Mouse (Mus musculus) midbrain, embryonic 11.5 days (tissue): ENCODE measurements at regions not wholly inside any gene's neighbourhood (a gene's known extent, or its start where the extent isn't known, plus 50 kb on each side); places are given as distances from the start of the nearest gene placed in this dataset.

Source experiments
- ATAC-seq: fragments of 200-750 bp; cut with Nextera tagmentation; 2 replicates; pipeline ENCODE4 v1.8.0; 2017; ENCODE audit warnings: moderate TSS enrichment, moderate library complexity; ENCODE audit not compliant: low FRiP score
- DNase-seq: peaks from one replicate; pipeline ENCODE4 v3.0.0; 2015; ENCODE audit warnings: low spot score; ENCODE audit errors: missing footprints
- H3K27ac ChIP-seq: fragments of 300-500 bp; sonication (generic); 2 replicates; pipeline ENCODE4 v1.5.1; 2014; ENCODE audit warnings: low read depth, low read length
- H3K27me3 ChIP-seq: fragments of 300-500 bp; sonication (generic); 2 replicates; pipeline ENCODE4 v1.6.1; 2014; ENCODE audit warnings: mild to moderate bottlenecking, low read length, moderate library complexity, mixed read lengths; ENCODE audit not compliant: control insufficient read depth, insufficient read depth
- H3K36me3 ChIP-seq: fragments of 300-500 bp; sonication (generic); 2 replicates; pipeline ENCODE4 v1.6.1; 2014; ENCODE audit warnings: mild to moderate bottlenecking, low read length, moderate library complexity, mixed read lengths; ENCODE audit not compliant: control insufficient read depth, insufficient read depth
- H3K4me1 ChIP-seq: fragments of 300-500 bp; sonication (generic); 2 replicates; pipeline ENCODE4 v1.6.1; 2014; ENCODE audit warnings: low read length; ENCODE audit not compliant: control insufficient read depth, insufficient read depth
- H3K4me2 ChIP-seq: fragments of 300-500 bp; sonication (generic); 2 replicates; pipeline ENCODE4 v1.6.1; 2014; ENCODE audit warnings: mild to moderate bottlenecking, moderate library complexity
- H3K4me3 ChIP-seq: fragments of 300-500 bp; sonication (generic); 2 replicates; pipeline ENCODE4 v1.5.1; 2014; ENCODE audit warnings: low read depth, low read length
- H3K9ac ChIP-seq: fragments of 300-500 bp; sonication (generic); 2 replicates; pipeline ENCODE4 v1.6.1; 2014; ENCODE audit warnings: low read length
- H3K9me3 ChIP-seq: fragments of 300-500 bp; sonication (generic); 2 replicates; pipeline ENCODE4 v1.6.1; 2016; ENCODE audit warnings: low read length; ENCODE audit not compliant: control insufficient read depth
- WGBS: fragments of 180-500 bp; shearing (Covaris S2); extraction: QIAGEN DNeasy Blood & Tissue Kit; methylation state at CpG from one replicate; pipeline ENCODE4 v1.1.7; 2014; 5-methylcytosine and 5-hydroxymethylcytosine counted together

- no peaks in the 10 kb centered on the region for H3K27me3 ChIP-seq
- H3K9me3 ChIP-seq: no peaks in the 10 kb centered on the region
- no peaks in the 10 kb centered on the region for H3K4me1 ChIP-seq
- H3K36me3 ChIP-seq: no peaks in the 10 kb centered on the region
- no peak for ATAC-seq
- no peak overlapping the region for H3K27ac ChIP-seq
- no peak for DNase-seq
- no peak overlapping the region for H3K4me2 ChIP-seq
- WGBS: 90% methylated on average over 3 of the region's 3 CpGs
- H3K9ac ChIP-seq: no peak overlapping the region
- no peak overlapping the region for H3K4me3 ChIP-seq
These were observed 80.0 kb downstream of the Tex36 start for GRCm38 (mm10) chr7:133521936-133522335.

- ATAC-seq (no peak), DNase-seq (peak; percentile 60)
- no peak overlapping the region for H3K27ac ChIP-seq
- WGBS: 85% methylated on average over 3 of the region's 3 CpGs
- no peak overlapping the region for H3K9ac ChIP-seq
- no peak overlapping the region for H3K4me2 ChIP-seq
- H3K4me1 ChIP-seq: no peaks in the 10 kb centered on the region
- no peak overlapping the region for H3K4me3 ChIP-seq
- H3K9me3 ChIP-seq: no peaks in the 10 kb centered on the region
- no peaks in the 10 kb centered on the region for H3K36me3 ChIP-seq
- H3K27me3 ChIP-seq: no peaks in the 10 kb centered on the region
These were observed 83.0 kb downstream of the Tex36 start for GRCm38 (mm10) chr7:133518926-133519325.

GRCm38 (mm10) chr7:133517576-133517975, 84.4 kb downstream of the Tex36 start:
- no peak overlapping the region for H3K4me3 ChIP-seq
- no peak overlapping the region for H3K27ac ChIP-seq
- no peaks in the 10 kb centered on the region for H3K9me3 ChIP-seq
- H3K36me3 ChIP-seq: no peaks in the 10 kb centered on the region
- no peaks in the 10 kb centered on the region for H3K4me1 ChIP-seq
- no peaks in the 10 kb centered on the region for H3K27me3 ChIP-seq
- ATAC-seq (no peak), DNase-seq (no peak)
- H3K4me2 ChIP-seq: no peak overlapping the region
- WGBS: 87% methylated on average over 5 of the region's 5 CpGs
- H3K9ac ChIP-seq: no peak overlapping the region

- Histone ChIP-seq H3K27me3 (no peaks in the 10 kb centered on the region), H3K36me3 (no peaks in the 10 kb centered on the region), H3K9ac (no peak overlapping the region), H3K4me2 (no peak overlapping the region), H3K27ac (no peak overlapping the region), H3K4me3 (no peak overlapping the region), H3K9me3 (no peaks in the 10 kb centered on the region), H3K4me1 (0 out of 2 replicates have a peak, but pooled peaks cover 4% of the 10 kb centered on the region)
- ATAC-seq (no peak), DNase-seq (peak; percentile 47)
- 79% methylated on average over 5 of the region's 5 CpGs for WGBS
These were observed 91.0 kb downstream of the Tex36 start for GRCm38 (mm10) chr7:133510926-133511325.

- H3K4me2 ChIP-seq: no peak overlapping the region
- no peaks in the 10 kb centered on the region for H3K9me3 ChIP-seq
- H3K4me1 ChIP-seq: 0 out of 2 replicates have a peak, but pooled peaks cover 4% of the 10 kb centered on the region
- H3K36me3 ChIP-seq: no peaks in the 10 kb centered on the region
- DNase-seq (peak; percentile 80), ATAC-seq (no peak)
- no peaks in the 10 kb centered on the region for H3K27me3 ChIP-seq
- WGBS: 19% methylated on average over 4 of the region's 4 CpGs
- no peak overlapping the region for H3K9ac ChIP-seq
- no peak overlapping the region for H3K4me3 ChIP-seq
- H3K27ac ChIP-seq: no peak overlapping the region
These were observed 92.5 kb downstream of the Tex36 start for GRCm38 (mm10) chr7:133509486-133509885.

- H3K27me3 ChIP-seq: no peaks in the 10 kb centered on the region
- no peak overlapping the region for H3K9ac ChIP-seq
- H3K4me1 ChIP-seq: 0 out of 2 replicates have a peak, but pooled peaks cover 4% of the 10 kb centered on the region
- H3K27ac ChIP-seq: no peak overlapping the region
- DNase-seq: peak; percentile 69
- no peaks in the 10 kb centered on the region for H3K9me3 ChIP-seq
- WGBS: 70% methylated on average over 11 of the region's 11 CpGs
- H3K4me3 ChIP-seq: no peak overlapping the region
- H3K4me2 ChIP-seq: no peak overlapping the region
- no peaks in the 10 kb centered on the region for H3K36me3 ChIP-seq
- no peak for ATAC-seq
These were observed 93.5 kb downstream of the Tex36 start for GRCm38 (mm10) chr7:133508370-133509012.

GRCm38 (mm10) chr7:133505628-133506027, 96.3 kb downstream of the Tex36 start:
- Histone ChIP-seq H3K27me3 (peaks cover 2% of the 10 kb centered on the region), H3K36me3 (no peaks in the 10 kb centered on the region), H3K9me3 (no peaks in the 10 kb centered on the region), H3K27ac (no peak overlapping the region), H3K4me2 (no peak overlapping the region), H3K4me3 (no peak overlapping the region), H3K9ac (no peak overlapping the region), H3K4me1 (0 out of 2 replicates have a peak, but pooled peaks cover 4% of the 10 kb centered on the region)
- WGBS: 87% methylated on average over 2 of the region's 2 CpGs
- DNase-seq (peak; percentile 1), ATAC-seq (no peak)

GRCm38 (mm10) chr7:133503946-133504345, 98.0 kb downstream of the Tex36 start:
- WGBS: 89% methylated on average over 5 of the region's 5 CpGs
- no peak overlapping the region for H3K4me2 ChIP-seq

GRCm38 (mm10) chr7:133502731-133503130, 99.2 kb downstream of the Tex36 start:
- ATAC-seq (no peak), DNase-seq (peak; percentile 35)
- H3K27ac ChIP-seq: no peak overlapping the region
- H3K27me3 ChIP-seq: peaks cover 2% of the 10 kb centered on the region
- H3K4me1 ChIP-seq: no peaks in the 10 kb centered on the region
- no peaks in the 10 kb centered on the region for H3K36me3 ChIP-seq
- no peak overlapping the region for H3K9ac ChIP-seq
- no peak overlapping the region for H3K4me3 ChIP-seq
- no peaks in the 10 kb centered on the region for H3K9me3 ChIP-seq
- 71% methylated on average over 4 of the region's 4 CpGs for WGBS
- H3K4me2 ChIP-seq: no peak overlapping the region

More at GRCm38 (mm10) chr7:133503946-133504345, 98.0 kb downstream of the Tex36 start:
- peak; percentile 69 for DNase-seq
- H3K27me3 ChIP-seq: peaks cover 2% of the 10 kb centered on the region
- H3K36me3 ChIP-seq: no peaks in the 10 kb centered on the region
- no peak overlapping the region for H3K9ac ChIP-seq
- ATAC-seq: no peak
- H3K4me3 ChIP-seq: no peak overlapping the region
- H3K27ac ChIP-seq: no peak overlapping the region
- no peaks in the 10 kb centered on the region for H3K9me3 ChIP-seq
- H3K4me1 ChIP-seq: no peaks in the 10 kb centered on the region
